Mouse (Mus musculus): ENCODE data around the gene Rgs7. TPM values are rescaled to one million over a fixed set of nuclear protein-coding genes. Genes with fewer than 3 reads are reported as not detected.

Rgs7 gene
- polyA plus RNA-seq, 1 experiment from 2014 or later, result 0.96 TPM

DNA sequence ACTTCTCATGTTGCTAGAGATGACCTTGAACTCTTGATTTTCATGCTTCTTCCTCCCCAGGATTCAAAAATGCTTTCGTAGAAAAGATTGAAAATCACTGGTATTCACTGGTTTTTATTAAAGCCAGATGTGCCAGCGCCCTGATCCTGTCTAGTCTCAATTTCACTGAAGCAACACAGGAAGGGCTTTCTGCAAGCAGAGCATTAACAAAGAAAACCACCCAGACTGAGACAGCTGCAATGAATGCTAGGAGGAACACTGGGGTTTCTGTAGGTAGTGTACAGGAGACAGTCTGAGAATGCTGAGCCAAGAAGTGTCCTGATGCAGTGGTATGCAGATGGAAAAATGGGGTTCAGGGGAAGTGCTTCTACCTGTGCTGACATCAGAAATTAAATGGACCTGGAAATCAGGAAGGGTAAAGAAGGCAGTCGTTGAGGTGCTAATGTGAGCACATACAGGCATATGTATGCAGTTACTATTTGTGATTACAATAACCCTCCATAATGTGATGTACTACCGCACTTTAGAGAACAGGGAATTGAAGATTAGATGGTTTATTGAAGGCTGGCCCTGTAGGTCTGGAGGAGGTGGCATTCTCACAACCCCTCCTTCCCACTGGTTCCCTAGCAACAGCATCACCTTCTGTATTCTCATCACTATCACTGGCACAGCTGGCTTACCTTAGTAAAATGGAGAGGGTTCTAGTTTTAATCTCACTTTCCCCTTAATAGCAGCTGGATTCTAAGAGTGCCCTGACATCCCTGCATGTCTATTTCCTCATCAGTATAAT lies 412.3 kb downstream of the Rgs7 start:
- Histone ChIP-seq H3K4me1 (replicated peaks; ENCODE audit: control insufficient read depth, insufficient read depth) (no peaks in the 10 kb centered on the region), H3K4me2 (replicated peaks; ENCODE audit: low read depth) (no peak overlapping the region), H3K9me3 (ENCODE audit: control insufficient read depth, low read length) (no peaks in the 10 kb centered on the region), H3K4me3 (ENCODE audit: low read depth, low read length) (no peak overlapping the region), H3K27me3 (ENCODE audit: control insufficient read depth, insufficient read depth, low read length) (no peaks in the 10 kb centered on the region), H3K9ac (ENCODE audit: low read length) (no peak overlapping the region), H3K27ac (replicated peaks) (no peak overlapping the region), H3K36me3 (ENCODE audit: control insufficient read depth, insufficient read depth, low read length) (no peaks in the 10 kb centered on the region)
- ATAC-seq (ENCODE audit: low FRiP score, low TSS enrichment), result no peak
- 75% methylated on average over 4 of the region's 4 CpGs for WGBS
- TF ChIP-seq EP300 (optimal IDR thresholded peaks at IDR 0.05) (no peak), CTCF (IDR thresholded peaks at IDR 0.05; ENCODE audit: low read depth) (no peak)
- no peak for DNase-seq (ENCODE audit: low spot score)

DNA sequence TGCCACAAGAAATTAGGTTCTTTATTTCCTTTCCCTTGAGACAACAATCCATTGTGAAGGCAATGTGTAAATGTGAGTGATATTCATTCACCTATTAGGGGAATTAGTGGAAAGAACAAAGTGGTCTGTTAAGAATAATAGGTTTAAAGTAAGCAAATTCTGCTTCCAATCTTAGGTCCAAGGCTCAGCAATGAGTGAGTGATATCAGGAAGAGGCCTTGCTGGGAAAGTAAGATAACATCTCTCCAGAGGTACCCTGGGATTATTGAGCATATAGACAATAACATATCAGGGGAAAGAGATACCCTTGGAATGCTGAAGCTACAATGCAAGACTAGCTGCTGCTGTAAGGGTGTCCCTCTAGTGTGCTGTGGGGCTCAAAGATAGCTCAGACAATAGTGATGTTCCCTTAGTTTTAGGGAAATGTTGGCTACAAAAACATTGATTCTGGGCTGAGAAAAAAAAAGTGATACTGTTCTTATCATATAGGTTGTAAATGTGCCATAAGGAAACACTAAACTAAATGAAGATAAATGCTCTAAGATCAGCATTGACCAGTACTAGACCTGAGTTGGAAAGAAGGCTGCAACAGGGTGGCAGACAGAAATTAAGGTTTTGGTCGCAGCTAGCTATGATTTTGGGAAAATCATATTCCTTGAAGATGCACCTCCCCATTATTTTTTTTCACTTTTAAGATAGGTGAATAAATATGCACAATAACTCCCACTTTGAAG lies 418.6 kb downstream of the Rgs7 start:
- no peak overlapping the region for H3K4me2 ChIP-seq (replicated peaks; ENCODE audit: low read depth)
- ATAC-seq (ENCODE audit: low FRiP score, low TSS enrichment), result no peak
- no peaks in the 10 kb centered on the region for H3K27me3 ChIP-seq (ENCODE audit: control insufficient read depth, insufficient read depth, low read length)
- no peaks in the 10 kb centered on the region for H3K9me3 ChIP-seq (ENCODE audit: control insufficient read depth, low read length)
- H3K4me1 ChIP-seq (replicated peaks; ENCODE audit: control insufficient read depth, insufficient read depth), result no peaks in the 10 kb centered on the region
- no peaks in the 10 kb centered on the region for H3K36me3 ChIP-seq (ENCODE audit: control insufficient read depth, insufficient read depth, low read length)
- no peak overlapping the region for H3K4me3 ChIP-seq (ENCODE audit: low read depth, low read length)
- TF ChIP-seq CTCF (IDR thresholded peaks at IDR 0.05; ENCODE audit: low read depth), result no peak
- TF ChIP-seq EP300 (optimal IDR thresholded peaks at IDR 0.05), result no peak
- H3K27ac ChIP-seq (replicated peaks), result no peak overlapping the region
- 82% methylated on average over 1 of the region's 1 CpGs for WGBS
- no peak overlapping the region for H3K9ac ChIP-seq (ENCODE audit: low read length)
- no peak for DNase-seq (ENCODE audit: low spot score)

DNA sequence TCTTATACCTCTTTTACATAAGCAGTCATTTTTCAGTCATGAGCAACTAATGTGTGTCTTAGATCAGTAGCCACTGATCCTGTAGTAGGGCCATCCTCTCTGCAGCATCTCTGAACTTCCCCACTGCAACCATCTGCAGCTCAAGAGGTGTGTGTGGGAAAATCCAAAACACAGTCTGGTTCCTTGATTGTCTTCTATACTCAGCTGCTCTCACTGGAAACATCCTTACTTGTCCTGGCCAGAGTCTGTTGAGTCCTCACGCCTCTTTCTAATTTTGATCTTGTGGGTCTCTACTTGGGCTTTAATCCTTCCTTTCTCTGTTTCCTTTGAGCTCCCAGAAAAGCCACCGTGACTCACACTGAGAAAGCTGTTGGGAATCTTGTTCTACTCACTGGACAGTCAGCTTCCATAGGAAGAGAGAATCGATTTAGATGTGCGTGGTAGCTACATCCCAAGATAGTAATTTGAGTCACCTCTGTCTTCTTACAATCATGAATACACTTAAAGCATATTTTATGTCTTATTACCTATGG lies 422.5 kb downstream of the Rgs7 start:
- Histone ChIP-seq H3K36me3 (ENCODE audit: control insufficient read depth, insufficient read depth, low read length) (no peaks in the 10 kb centered on the region), H3K9me3 (ENCODE audit: control insufficient read depth, low read length) (no peaks in the 10 kb centered on the region), H3K9ac (ENCODE audit: low read length) (no peak overlapping the region), H3K4me2 (replicated peaks; ENCODE audit: low read depth) (no peak overlapping the region), H3K27ac (replicated peaks) (no peak overlapping the region), H3K4me3 (ENCODE audit: low read depth, low read length) (no peak overlapping the region), H3K4me1 (replicated peaks; ENCODE audit: control insufficient read depth, insufficient read depth) (no peaks in the 10 kb centered on the region), H3K27me3 (ENCODE audit: control insufficient read depth, insufficient read depth, low read length) (no peaks in the 10 kb centered on the region)
- TF ChIP-seq CTCF (IDR thresholded peaks at IDR 0.05; ENCODE audit: low read depth) (no peak), EP300 (optimal IDR thresholded peaks at IDR 0.05) (no peak)
- no peak for ATAC-seq (ENCODE audit: low FRiP score, low TSS enrichment)
- DNase-seq (ENCODE audit: low spot score), result no peak
- 69% methylated on average over 4 of the region's 4 CpGs for WGBS

DNA sequence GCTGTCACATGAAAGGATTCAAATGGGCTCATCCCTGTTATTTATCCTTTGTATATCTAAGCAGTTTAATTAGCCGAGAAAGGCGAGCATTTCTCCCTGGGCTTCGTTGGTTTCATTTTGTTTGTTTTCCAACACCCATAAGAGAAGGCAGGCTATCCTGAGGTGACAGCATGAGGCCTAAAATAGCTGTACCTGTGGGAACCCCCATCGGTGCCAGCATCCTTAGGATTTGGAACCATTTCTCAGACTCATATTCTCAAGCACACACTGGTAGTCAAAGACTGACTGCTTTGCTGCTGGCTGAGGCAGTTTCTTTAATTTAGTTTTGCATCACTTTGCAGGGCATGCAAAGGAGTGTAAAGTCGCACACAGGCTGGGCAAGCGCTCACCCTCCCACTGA lies 443.2 kb downstream of the Rgs7 start:
- Histone ChIP-seq H3K9me3 (ENCODE audit: control insufficient read depth, low read length) (no peaks in the 10 kb centered on the region), H3K4me2 (replicated peaks; ENCODE audit: low read depth) (no peak overlapping the region), H3K36me3 (ENCODE audit: control insufficient read depth, insufficient read depth, low read length) (no peaks in the 10 kb centered on the region), H3K9ac (ENCODE audit: low read length) (no peak overlapping the region), H3K4me3 (ENCODE audit: low read depth, low read length) (no peak overlapping the region), H3K27ac (replicated peaks) (no peak overlapping the region), H3K27me3 (ENCODE audit: control insufficient read depth, insufficient read depth, low read length) (no peaks in the 10 kb centered on the region), H3K4me1 (replicated peaks; ENCODE audit: control insufficient read depth, insufficient read depth) (no peaks in the 10 kb centered on the region)
- TF ChIP-seq CTCF (IDR thresholded peaks at IDR 0.05; ENCODE audit: low read depth), result no peak
- TF ChIP-seq EP300 (optimal IDR thresholded peaks at IDR 0.05), result no peak
- DNase-seq (ENCODE audit: low spot score), result no peak
- no peak for ATAC-seq (ENCODE audit: low FRiP score, low TSS enrichment)
- 85% methylated on average over 6 of the region's 6 CpGs for WGBS

DNA sequence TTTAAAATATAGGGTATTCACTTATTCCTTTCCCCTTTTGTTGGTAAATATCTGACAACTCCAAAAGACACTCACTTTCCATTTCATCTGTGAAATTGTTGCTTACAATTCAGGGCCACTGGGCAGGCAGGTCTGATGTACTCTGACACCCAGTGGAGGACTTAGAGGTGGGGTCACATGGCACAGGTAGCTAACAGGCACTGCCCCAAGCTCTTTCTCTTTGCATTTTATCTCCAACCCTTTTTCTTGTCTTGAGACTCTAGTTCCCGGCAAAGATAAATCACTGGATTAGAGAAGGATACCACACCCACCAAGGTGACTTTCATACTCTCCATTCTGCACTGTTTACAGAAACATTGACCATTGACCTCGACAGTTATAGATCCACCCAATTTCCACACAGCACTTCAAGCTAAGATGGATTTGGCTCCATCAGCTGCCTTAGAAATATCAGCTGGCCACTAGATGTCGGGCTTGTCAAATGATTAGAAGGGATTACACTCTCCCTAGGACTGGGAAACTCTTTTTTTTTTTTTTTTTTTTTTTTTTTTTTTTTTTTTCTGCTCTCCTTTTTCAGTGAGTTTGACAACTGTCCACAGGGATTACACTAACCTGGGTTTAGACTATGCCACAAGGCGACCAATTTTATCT lies 451.0 kb downstream of the Rgs7 start:
- H3K4me3 ChIP-seq (ENCODE audit: low read depth, low read length), result no peak overlapping the region
- peak; percentile 57; the same call in 1 of the 2 replicates for ATAC-seq (ENCODE audit: low FRiP score, low TSS enrichment)
- TF ChIP-seq CTCF (IDR thresholded peaks at IDR 0.05; ENCODE audit: low read depth) (peak; percentile 74), EP300 (optimal IDR thresholded peaks at IDR 0.05) (no peak)
- no peak overlapping the region for H3K9ac ChIP-seq (ENCODE audit: low read length)
- no peaks in the 10 kb centered on the region for H3K4me1 ChIP-seq (replicated peaks; ENCODE audit: control insufficient read depth, insufficient read depth)
- no peak overlapping the region for H3K27ac ChIP-seq (replicated peaks)
- no peak overlapping the region for H3K4me2 ChIP-seq (replicated peaks; ENCODE audit: low read depth)
- WGBS, result 25% methylated on average over 4 of the region's 4 CpGs
- DNase-seq (ENCODE audit: low spot score), result peak; percentile 34
- no peaks in the 10 kb centered on the region for H3K27me3 ChIP-seq (ENCODE audit: control insufficient read depth, insufficient read depth, low read length)
- H3K9me3 ChIP-seq (ENCODE audit: control insufficient read depth, low read length), result no peaks in the 10 kb centered on the region
- H3K36me3 ChIP-seq (ENCODE audit: control insufficient read depth, insufficient read depth, low read length), result no peaks in the 10 kb centered on the region

Data from stomach, postnatal 0 days (tissue).